Comparison of ENCODE assay signal across 7 mouse cellular contexts in the genomic region with DNA sequence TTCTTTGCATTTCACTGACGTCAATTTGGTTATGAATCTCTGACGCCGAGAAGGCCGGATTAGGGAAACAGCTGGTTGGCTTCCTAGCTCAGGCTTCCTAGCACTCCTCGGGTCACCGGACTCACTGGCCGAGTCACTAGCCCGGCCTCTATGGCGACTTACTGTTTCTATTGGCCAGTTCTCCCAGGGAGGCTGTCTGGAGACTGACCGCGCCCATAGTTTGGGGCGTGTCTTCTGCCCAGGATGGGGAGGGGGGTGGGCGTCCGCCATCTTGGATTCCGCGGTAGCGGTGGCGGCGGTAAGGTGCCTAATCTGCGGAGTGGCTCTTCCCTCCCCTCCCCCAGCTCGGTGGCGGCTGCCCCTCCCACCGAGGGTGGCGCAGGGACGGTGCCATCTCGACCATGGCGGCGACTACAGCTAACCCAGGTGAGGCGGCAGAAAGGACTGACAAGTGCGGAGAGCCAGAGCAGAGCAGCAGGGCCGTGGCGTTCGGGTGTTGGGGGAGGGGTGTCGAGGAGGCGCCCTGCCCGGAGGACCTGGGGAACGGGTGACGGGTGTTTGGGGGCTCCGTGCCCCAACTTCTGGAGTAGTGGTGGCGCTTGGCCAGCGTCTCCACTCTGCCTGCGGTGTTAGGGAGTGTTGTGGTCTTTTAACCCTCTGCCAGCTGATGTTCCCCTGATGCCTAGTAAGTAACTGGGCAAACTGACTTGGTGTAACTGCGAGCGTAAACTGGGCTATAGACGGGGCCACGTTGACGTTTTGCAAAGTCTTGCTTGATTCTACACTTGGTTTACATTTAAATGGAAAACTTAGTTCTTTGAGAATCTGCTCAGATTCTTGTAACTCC. TPM values are rescaled to one million over a fixed set of nuclear protein-coding genes. Genes with fewer than 3 reads are reported as not detected.
DNase-seq lines count a peak whose midpoint lies in the region; ATAC-seq lines count a peak whose summit lies in the region.

A gene (plus strand): TSS at position 253 of the 847 bp plus-strand sequence.

- no peaks in the 10 kb centered on the region for H3K4me1 ChIP-seq in intestine, embryonic 16.5 days (ENCODE audit: control insufficient read depth, insufficient read depth, low read length)
- peaks cover 6% of the 10 kb centered on the region for H3K4me1 ChIP-seq in midbrain, embryonic 11.5 days (ENCODE audit: control insufficient read depth, insufficient read depth, low read length)

- no peaks in the 10 kb centered on the region for H3K9me3 ChIP-seq in intestine, embryonic 16.5 days (ENCODE audit: control insufficient read depth, low read length)
- H3K9me3 ChIP-seq in midbrain, embryonic 11.5 days (ENCODE audit: control insufficient read depth, low read length): no peaks in the 10 kb centered on the region

- peak; percentile 94 for DNase-seq in adrenal gland, adult 8-10 months
- DNase-seq in embryo, embryonic 9.5 days (ENCODE audit: extremely low spot score): peak; percentile 95
- peak; percentile 69 to 89 for DNase-seq in gastrocnemius, postnatal 4 days (ENCODE audit: low spot score in 2 of 2)
- peak; percentile 88 to 90 for DNase-seq in left cerebral cortex, postnatal 36 days (ENCODE audit: low spot score in 2 of 2)
- DNase-seq in midbrain, embryonic 11.5 days (ENCODE audit: low spot score, missing footprints): peak; percentile 99
- peak; percentile 98 for DNase-seq in skeletal muscle tissue, adult 2 months (ENCODE audit: low read depth, low spot score)

- peak; percentile 100 for ATAC-seq in intestine, embryonic 16.5 days
- peak; percentile 100 for ATAC-seq in midbrain, embryonic 11.5 days (ENCODE audit: low FRiP score)

- H3K4me3 ChIP-seq in intestine, embryonic 16.5 days (ENCODE audit: low read length): peak within 1 kb of the TSS; percentile 88
- H3K4me3 ChIP-seq in midbrain, embryonic 11.5 days (ENCODE audit: low read depth, low read length): peak within 1 kb of the TSS; percentile 89

- peak within 1 kb of the TSS; percentile 87 for H3K27ac ChIP-seq in intestine, embryonic 16.5 days (ENCODE audit: low read length)
- H3K27ac ChIP-seq in midbrain, embryonic 11.5 days (ENCODE audit: low read depth, low read length): no peak within 1 kb of the TSS; the same call in 1 of the 2 replicates

- H3K4me2 ChIP-seq in intestine, embryonic 16.5 days (ENCODE audit: low read depth, low read length): peak within 1 kb of the TSS; percentile 83
- H3K4me2 ChIP-seq in midbrain, embryonic 11.5 days: peak within 1 kb of the TSS; percentile 68

- WGBS in intestine, embryonic 16.5 days: under 1% methylated on average over 47 of the region's 47 CpGs
- WGBS in midbrain, embryonic 11.5 days: under 1% methylated on average over 47 of the region's 47 CpGs

- peaks cover 5% of the 10 kb centered on the region; the same call in 1 of the 2 replicates for H3K36me3 ChIP-seq in intestine, embryonic 16.5 days (ENCODE audit: control insufficient read depth, insufficient read depth, low read length)
- no peaks in the 10 kb centered on the region; the same call in 1 of the 2 replicates for H3K36me3 ChIP-seq in midbrain, embryonic 11.5 days (ENCODE audit: control insufficient read depth, insufficient read depth, low read length)

- H3K27me3 ChIP-seq in intestine, embryonic 16.5 days (replicated peaks; ENCODE audit: control insufficient read depth, insufficient read depth, low read length): no peaks in the 10 kb centered on the region
- no peaks in the 10 kb centered on the region for H3K27me3 ChIP-seq in midbrain, embryonic 11.5 days (ENCODE audit: control insufficient read depth, insufficient read depth, low read length)

- intact Hi-C loops in left cerebral cortex, postnatal 36 days (cut with DNase I): loop anchor here (5.0 kb wide), 1 partner anchor 77 kb away; a partner anchor contains a TSS

- H3K9ac ChIP-seq in intestine, embryonic 16.5 days (ENCODE audit: low read depth, low read length): peak within 1 kb of the TSS; percentile 89
- H3K9ac ChIP-seq in midbrain, embryonic 11.5 days (ENCODE audit: low read length): peak within 1 kb of the TSS; percentile 82

RNA-seq across cellular contexts. Expression of the gene that starts here (rescaled TPM):
- 10 to 100 TPM; 64.5 to 87.3 (median 75.1) TPM for total RNA-seq in adrenal gland, adult 8-10 months (2022)
- total RNA-seq in gastrocnemius, postnatal 4 days (2021): 10 to 100 TPM; 59.6 to 72.8 TPM
- 30.8 and 31.9 TPM in 2 replicates for polyA plus RNA-seq in intestine, embryonic 16.5 days (2015; fragmentation: Nextera tagmentation; extraction: Ambion mirVana)
- total RNA-seq in left cerebral cortex, postnatal 36 days (2021): 10 to 100 TPM; 27.4 to 46.1 TPM
- polyA plus RNA-seq in midbrain, embryonic 11.5 days (2014; fragmentation: Nextera tagmentation; extraction: Ambion mirVana): 26.2 and 27.0 TPM in 2 replicates
